Mouse (Mus musculus): Measurements from ENCODE around the gene Dmrtc1c1. TPM values are rescaled to one million over a fixed set of nuclear protein-coding genes. Genes with fewer than 3 reads are reported as not detected.
"Not testable (repeated sequence)": the region's sequence is repeated elsewhere in the genome, so short reads cannot be mapped to it uniquely, and the experiment has no call there.

The Dmrtc1c1 gene
- not detected for total RNA-seq (2021)
- long read RNA-seq, experiment 1, result 0 reads
- long read RNA-seq, experiment 2, result 0 reads

DNA sequence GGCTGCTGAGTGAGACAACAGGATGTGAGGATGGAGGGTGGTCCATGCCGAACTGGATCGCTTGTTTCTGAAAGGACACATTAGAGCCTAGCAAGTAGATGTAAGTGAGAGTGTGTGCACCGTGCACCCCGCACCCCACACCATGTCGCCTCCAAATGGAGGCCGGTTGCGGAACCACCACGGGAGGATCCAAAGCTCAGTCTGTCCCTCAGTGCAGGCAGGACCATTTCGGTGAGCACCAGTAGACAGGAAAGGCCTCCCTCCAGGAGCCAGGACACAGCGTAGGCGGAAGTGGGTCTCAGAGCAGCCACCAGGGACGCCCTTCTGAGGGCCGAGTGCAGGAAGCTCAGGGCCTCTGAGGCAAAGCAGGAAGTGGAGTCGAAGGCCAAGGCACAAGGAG, at the start of gene Dmrtc1c1:
Gene Dmrtc1c1, plus strand, starts transcription at position 301 of the 400 bp plus-strand sequence.
- not testable (repeated sequence) for DNase-seq (ENCODE audit: low spot score in 2 of 2)

- no peak for DNase-seq (ENCODE audit: low spot score in 2 of 2)
Measured at GRCm38 (mm10) chrX:102765878-102766277, 36.9 kb upstream of the Dmrtc1c1 start.

- DNase-seq (ENCODE audit: low spot score in 2 of 2), result no peak
Measured at GRCm38 (mm10) chrX:102812311-102812710, 9.5 kb downstream of the Dmrtc1c1 start.

- DNase-seq (ENCODE audit: low spot score in 2 of 2), result not testable (repeated sequence)
Measured at GRCm38 (mm10) chrX:102854516-102854915, 51.8 kb downstream of the Dmrtc1c1 start, which contains the start of gene Dmrtc1c2. Gene Dmrtc1c2, minus strand, starts transcription at chrX:102854616.

Other genes starting within 250 kb of the Dmrtc1c1 start
- gene Phka1, start 158.7 kb upstream of the Dmrtc1c1 start, total RNA-seq (2021), result 10 to 100 TPM; 15.5 to 17.0 TPM
- not detected for gene Gm3880, start 116.0 kb upstream of the Dmrtc1c1 start, total RNA-seq (2021)
- not detected for gene Gm9112, start 95.3 kb upstream of the Dmrtc1c1 start, total RNA-seq (2021)
- gene Dmrtc1b, start 95.1 kb upstream of the Dmrtc1c1 start, total RNA-seq (2021), result not detected
- not detected for gene Dmrtc1c2, start 51.7 kb downstream of the Dmrtc1c1 start, total RNA-seq (2021)
- not detected for gene 1700031F05Rik, start 65.0 kb downstream of the Dmrtc1c1 start, total RNA-seq (2021)
- under 1 TPM; 0.64 to 0.79 TPM for gene Dmrtc1a, start 105.7 kb downstream of the Dmrtc1c1 start, total RNA-seq (2021)
- gene 1700011M02Rik, start 105.9 kb downstream of the Dmrtc1c1 start, total RNA-seq (2021), result not detected
- gene 1700018G05Rik, start 125.4 kb downstream of the Dmrtc1c1 start, total RNA-seq (2021), result not detected

Data from adrenal gland, postnatal 4 days (tissue).